Mouse (Mus musculus) adrenal gland (tissue): ENCODE results near the gene Atad3a.

ENCODE experiments used
- intact Hi-C: fragments of 180-260 bp; cut with DNase I; formaldehyde crosslinking; loops from one replicate; pipeline ENCODE4 v1.15.1; 2025

Atad3a gene

DNA sequence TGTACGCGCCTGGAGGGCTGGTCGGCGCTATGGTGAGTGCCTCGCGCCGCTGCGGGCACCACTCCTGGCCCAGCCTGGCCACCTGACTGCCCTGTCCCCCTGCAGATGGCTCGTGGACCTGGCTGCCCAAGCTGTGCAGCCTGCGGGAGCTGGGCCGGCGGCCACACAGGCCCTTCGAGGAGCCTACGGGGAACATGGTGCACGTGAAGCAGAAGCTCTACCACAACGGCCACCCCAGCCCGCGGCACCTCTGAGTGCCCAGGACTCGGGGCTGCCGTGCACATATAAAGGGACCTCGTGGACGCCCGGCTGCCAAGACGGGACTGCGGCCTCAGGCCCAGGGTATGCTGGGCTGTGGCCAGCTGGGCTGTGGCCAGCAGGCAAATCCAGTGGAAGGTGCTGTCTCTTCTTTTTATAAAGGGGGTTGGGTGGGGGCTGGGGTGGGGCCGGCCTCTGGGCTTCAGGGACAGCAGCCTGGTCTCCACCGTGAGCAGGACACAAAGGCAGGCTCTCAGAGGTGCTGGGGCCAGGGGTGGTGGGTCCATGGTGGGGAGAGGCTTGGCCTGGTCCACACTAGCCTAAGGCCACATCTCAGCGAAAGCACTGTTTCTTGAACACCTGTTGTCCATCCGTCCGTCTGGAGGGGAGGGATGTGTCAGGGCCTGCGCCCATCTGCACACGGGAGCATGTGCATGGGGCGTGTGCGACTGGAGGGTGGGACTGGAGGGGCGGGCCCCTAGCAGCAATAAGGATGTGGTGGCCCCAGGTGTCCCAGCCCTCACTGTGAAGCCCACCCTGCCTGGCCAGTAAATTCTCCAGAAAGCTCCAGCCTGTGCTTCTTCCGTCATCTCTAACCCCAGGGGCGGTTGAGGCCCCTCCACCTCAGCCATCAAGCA lies 20.9 kb downstream of the Atad3a start:
- intact Hi-C loops = no loop called here

DNA sequence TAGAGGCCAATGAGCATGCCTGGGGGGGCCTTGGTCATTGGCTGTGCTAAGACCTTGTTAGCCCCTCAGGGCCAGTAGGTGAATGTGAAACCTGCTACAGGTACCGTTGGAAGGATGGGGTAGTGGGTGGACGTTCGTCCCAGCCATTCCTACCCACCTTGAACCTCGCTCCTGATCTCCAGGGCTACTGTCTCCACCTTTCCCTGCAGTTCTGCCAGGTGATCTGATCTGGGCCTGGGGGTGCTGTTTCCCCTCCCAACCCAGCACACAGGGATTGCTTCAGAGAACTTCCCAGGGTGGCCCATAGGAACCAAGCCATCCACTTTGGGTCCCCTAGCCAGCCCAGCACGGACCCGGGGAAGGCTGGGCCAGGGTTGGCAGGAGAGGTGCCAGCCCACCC lies 21.7 kb downstream of the Atad3a start:
- intact Hi-C loops = no loop called here

DNA sequence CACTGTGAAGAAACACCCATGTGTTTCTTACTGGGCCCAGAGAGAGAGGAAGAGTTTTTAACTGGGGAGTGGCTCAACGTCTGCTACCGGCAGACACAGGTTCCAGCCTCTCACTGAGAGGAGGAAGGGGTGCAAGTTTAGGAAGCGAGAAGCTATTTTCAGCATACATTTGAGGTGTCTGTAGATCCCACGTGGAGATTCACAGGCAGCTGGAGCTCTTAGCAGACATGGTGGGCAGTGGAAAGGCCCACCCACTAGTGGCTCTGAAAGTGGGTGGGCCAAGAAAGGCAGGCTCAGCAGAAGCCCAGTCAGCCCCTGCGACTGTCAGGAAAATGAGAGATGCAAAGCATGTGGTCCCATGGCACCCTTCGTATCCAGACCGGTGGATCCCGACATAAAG lies 22.6 kb downstream of the Atad3a start:
- intact Hi-C loops = no loop called here

- intact Hi-C loops = no loop called here
These were observed 24.5 kb downstream of the Atad3a start for GRCm38 (mm10) chr4:155736421-155736820.

DNA sequence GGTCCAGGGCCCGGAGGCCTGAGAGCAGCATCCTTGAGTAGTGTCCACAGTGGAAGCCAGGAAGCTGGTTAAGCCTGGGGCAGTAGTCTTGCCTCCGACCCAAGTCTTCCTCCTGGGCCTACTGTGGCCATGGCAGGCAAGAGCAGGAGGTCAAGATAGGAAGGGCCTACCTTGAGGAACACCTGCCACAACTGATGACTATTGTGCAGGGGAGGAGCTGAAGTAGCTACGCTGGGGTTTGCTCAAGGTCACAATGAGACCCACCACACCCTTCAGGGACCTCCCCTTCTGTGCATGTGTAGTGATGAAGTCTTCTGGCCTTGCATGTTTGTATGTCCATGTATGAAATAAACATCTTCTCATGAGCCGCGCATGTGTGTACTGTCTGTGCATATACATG lies 25.1 kb downstream of the Atad3a start:
- intact Hi-C loops = no loop called here

DNA sequence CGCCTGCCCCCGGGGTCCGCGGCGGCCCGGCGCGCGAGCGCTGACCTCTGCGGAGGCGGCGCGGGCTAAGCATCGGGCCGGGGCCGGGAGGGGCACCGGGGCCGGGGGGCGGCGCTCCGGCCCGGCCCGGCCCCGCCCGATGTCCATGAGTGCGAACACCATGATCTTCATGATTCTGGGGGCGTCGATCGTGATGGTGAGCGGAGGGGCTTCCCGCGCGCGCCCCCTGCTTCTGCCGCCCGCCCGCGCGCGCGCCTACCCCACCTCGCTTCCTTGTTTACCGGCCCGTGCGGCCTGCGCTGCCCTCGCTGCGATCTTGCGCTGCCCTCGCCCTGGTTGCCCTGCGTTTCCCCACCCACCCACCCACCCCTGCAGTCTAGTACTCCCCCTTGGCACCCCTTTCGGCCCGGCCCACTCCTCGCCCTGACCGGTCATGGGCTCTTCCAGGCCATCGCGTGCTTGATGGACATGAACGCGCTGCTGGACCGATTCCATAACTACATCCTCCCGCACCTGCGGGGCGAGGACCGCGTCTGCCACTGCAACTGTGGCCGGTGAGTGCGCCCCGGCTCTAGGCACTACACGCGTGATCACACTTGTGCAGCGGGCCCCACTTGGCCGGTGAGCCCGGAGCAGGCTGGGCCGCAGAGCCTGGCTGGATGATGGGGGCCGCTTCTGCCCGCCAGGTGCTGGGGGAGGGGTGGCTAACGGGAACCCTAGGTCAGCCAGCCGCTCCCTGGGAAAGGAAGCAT lies 25.8 kb downstream of the Atad3a start:
- intact Hi-C loops = no loop called here

- intact Hi-C loops = no loop called here
These were observed 26.4 kb downstream of the Atad3a start, which contains the start of gene Tmem240 for GRCm38 (mm10) chr4:155734350-155734941. TSS of gene Tmem240 (plus strand) at chr4:155734800.

DNA sequence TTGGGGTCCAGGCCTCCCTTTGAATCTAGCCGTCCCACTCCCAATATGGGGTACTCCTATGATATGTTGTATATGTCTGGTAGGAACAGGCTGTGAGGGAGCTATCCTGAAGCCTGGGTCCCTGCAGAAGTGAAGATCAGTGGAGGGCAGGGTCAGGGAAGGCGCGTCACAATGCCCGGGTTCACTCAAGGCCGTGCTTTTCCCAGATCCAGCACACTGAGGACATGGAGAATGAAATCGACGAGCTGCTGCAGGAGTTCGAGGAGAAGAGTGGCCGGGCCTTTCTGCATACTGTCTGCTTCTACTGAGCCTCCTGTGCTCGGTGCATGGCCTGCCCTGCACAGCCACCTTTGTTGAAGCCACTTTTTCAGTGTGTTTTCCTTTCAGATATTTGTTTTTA lies 27.6 kb downstream of the Atad3a start:
- intact Hi-C loops = no loop called here

DNA sequence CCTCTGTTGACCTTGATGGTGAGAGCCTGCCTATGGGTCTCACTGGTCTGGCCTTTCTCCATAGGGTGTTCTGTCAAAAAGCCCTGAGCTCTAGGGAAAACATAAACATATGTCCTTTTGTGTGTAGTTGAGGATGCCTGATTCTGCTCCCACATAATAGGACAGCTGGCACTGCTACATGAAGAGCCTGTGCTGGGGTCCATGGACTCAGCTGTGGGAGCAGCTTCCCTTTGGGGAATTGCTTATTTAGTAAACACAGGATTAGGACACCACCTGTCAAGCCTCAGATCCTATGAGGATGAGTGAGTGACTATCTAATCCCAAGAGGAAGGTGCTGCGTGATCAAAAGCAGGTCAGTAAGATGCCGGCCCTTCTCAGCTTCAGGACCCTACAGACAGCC lies 32.9 kb downstream of the Atad3a start:
- intact Hi-C loops = no loop called here

DNA sequence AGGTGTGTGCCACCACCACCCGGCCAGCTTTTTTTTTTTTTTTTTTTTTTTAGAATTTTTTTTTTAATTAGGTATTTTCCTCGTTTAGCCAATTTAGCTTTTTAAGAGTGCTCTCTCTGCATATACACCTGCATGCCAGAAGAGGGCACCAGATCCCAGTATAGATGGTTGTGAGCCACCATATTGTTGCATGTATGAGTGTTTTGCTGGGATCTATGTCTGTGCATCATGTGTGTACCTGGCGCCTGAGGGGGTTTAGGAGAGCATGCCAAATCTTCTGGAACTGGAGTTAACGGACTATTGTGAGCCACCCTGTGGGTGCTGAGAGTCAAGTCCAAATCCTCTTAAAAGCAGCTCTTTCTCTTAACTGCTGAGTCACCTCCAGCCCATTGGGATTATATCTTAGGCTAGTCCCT lies 39.2 kb downstream of the Atad3a start:
- intact Hi-C loops = loop anchor here (2.0 kb wide), 1 partner anchor 47 kb away; no protein-coding TSS in a partner anchor

DNA sequence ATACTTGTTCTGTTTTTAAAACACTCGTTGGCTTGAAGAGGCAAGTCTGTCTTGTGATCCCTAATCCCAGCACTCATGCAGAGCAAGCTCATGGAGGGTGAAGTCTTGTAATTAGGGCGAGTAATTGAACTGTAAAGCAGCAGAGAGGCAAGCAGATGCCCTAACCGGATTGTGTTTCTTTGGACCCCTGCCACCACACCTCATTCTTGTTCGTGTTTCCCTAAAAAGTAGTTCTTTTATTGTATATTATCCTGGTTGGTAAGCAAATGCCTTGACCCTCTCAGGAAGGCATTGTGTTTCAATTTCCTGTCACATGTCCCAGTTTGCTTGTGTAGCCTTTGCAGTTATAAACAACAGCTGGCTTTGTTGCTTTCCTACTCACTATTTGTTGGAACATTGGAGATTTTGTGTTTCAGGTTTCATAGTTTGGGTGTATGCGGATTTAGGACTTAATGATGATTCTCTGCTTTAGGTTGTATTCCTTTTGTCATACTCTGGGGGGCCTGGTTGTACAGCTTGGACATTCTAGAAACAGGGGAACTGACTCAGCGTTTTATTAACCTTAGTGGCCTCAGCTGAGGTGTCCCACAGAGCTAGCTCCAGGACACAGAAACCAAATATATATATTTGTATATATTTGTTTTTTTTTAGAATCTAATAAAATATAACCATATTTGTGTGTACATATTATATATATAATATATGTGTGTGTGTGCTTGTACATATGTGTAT lies 50.2 kb downstream of the Atad3a start:
- intact Hi-C loops = no loop called here

- intact Hi-C loops = no loop called here
These were observed 51.9 kb downstream of the Atad3a start for GRCm38 (mm10) chr4:155708988-155709387.

DNA sequence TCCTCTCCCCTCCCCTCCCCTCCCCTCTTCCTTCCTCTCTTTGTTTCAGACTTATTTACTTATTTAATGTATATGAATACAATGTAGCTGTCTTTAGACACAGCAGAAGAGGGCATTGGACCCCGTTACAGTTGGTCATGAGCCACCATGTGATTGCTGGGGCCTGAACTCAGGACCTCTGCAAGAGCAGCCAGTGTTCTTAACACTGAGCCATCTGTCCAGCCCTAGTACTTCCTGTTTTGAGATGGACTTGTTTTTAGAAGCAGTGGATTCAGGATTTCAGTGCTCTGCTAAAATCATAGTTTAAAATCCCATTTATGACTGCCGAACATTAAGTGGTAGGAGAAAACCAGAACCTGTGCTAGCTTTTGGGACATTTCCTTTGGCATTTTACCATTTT lies 52.3 kb downstream of the Atad3a start:
- intact Hi-C loops = no loop called here

- intact Hi-C loops = no loop called here
These were observed 55.3 kb downstream of the Atad3a start for GRCm38 (mm10) chr4:155705592-155705929.

- intact Hi-C loops = no loop called here
These were observed 55.9 kb downstream of the Atad3a start, which contains the start of gene Ssu72 for GRCm38 (mm10) chr4:155704721-155705591. TSS of gene Ssu72 (plus strand) at chr4:155704800.

- intact Hi-C loops = no loop called here
These were observed 57.4 kb downstream of the Atad3a start for GRCm38 (mm10) chr4:155703425-155703929.

- intact Hi-C loops = no loop called here
These were observed 60.5 kb downstream of the Atad3a start for GRCm38 (mm10) chr4:155700425-155700824.

DNA sequence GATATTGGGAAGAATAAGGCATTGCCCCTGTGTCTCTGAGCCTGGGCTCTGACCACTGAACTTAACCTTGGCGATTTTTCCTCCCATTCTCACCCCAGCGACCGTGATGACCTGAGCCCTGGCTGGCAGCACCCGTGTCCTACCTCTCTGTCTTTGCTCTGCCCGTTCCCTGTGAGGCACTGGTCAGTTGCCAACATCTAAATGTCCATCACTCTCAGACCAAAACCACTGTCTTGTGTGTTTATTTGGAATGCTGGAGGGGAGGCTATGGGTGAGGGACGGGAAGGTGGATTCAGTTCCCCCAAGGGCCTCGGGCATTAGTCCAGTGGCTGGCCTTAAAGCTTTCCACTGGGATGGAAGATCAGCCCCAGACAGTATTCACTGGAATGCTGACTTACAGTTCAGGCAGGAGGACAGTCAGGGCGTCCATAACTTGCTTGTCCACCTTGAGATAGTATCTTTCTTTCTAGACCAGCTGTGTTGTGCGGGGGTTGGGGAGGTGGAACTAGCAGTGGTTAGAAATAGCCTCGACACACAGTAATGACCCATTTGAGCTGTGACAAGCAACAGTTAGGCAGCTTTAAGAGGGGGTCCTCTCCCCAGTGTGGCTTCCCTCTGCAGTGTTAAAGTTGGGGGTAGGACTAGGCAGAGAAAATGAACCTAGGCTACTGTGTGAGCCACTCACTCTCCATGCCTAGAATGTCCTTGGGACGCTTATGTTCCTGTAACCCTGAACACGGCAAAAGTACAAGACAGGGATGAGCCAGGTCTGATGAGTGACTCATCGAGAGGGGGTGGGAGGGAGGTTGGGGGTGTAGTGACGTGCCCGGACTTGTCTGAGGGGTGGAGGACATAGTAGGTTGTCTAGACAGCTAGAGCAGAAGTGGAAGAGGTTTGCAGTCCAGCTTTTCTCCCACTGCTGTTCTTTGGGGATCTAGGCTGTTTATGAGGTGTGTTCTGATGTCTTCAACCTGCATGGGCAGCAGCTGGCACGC lies 64.3 kb downstream of the Atad3a start:
- intact Hi-C loops = loop anchor here (10.0 kb wide), 1 partner anchor 212 kb away; no protein-coding TSS in a partner anchor
